Mouse (Mus musculus) E14TG2a.4 (cell line): ENCODE measurements around the gene Caap1.

Experiments
- CTCF ChIP-seq: conservative IDR thresholded peaks from 2 replicates; pipeline ENCODE4 v1.5.1; 2014; ENCODE audit warnings: low read length
- NANOG ChIP-seq: IDR thresholded peaks from 2 replicates; pipeline ENCODE4 v1.6.1; 2014; ENCODE audit warnings: borderline replicate concordance, low read length, mixed read lengths
- POU5F1 ChIP-seq: IDR thresholded peaks from 2 replicates; pipeline ENCODE4 v1.6.1; 2014; ENCODE audit warnings: low read length, borderline replicate concordance

DNA sequence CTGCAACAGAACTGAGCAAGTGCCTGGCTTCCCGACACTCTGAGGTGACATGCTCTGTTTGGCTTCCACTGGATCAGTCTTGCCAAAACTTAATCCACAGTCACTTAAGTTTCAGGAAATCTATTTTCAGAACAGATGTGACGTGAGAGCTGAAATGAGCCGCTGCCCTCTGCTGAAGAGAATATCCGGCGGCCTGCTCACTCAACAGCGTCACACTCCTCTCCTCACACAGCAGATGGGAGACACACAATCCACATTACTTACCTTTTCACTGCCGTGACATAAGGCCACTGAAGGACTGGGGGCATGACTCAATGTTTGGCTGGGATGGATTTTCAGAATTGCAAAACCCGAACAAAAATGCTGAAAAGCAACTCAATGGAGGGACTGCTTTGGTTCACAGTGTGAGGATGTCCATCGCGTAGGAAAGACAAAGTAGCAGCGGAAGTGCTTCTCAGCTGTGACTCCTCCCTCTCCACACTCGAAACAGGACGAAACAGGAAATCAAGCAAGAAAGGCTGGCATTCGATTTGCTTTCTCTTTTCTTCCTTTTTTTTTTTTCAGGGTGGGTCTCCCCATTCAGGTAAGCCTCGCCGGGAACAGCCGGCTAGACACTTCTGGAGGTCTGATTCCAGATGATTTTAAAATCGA lies 79.7 kb downstream of the Caap1 start:
- TF ChIP-seq CTCF (no peak), POU5F1 (no peak), NANOG (no peak)
